Mouse (Mus musculus): ENCODE results near the gene Rap1b.

Rap1b gene

DNA sequence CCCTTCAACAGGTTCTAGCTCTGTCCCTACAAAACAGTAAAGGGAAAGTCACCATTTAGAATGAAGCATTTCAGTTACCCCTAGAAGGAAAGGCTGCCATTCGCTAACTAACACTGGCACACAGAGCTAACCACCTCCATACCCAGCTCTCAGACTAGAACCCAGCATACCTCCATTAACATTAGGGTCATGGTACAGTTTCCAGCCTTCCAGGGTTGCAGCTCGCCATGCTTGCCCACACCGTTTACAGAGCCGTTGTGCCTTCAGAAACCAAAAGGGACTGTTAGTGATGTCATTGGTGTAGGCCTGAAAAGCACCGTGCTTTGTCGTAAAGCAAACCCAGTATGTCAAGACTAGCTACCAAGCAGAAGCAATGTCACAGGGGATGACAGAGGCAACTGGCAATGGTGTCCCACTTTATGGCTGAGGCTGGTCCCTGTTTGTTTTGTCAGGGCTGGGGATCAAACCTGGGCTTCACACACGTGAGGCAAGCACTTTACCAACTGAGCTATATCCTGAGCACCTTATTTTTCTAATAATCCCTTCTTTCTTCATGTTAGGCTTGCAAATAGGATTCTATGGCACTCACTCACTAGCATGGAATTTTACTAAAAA, 72.6 kb downstream of the Rap1b start:
- no peak for DNase-seq (ENCODE audit: extremely low read depth, insufficient read length, low spot score)

DNA sequence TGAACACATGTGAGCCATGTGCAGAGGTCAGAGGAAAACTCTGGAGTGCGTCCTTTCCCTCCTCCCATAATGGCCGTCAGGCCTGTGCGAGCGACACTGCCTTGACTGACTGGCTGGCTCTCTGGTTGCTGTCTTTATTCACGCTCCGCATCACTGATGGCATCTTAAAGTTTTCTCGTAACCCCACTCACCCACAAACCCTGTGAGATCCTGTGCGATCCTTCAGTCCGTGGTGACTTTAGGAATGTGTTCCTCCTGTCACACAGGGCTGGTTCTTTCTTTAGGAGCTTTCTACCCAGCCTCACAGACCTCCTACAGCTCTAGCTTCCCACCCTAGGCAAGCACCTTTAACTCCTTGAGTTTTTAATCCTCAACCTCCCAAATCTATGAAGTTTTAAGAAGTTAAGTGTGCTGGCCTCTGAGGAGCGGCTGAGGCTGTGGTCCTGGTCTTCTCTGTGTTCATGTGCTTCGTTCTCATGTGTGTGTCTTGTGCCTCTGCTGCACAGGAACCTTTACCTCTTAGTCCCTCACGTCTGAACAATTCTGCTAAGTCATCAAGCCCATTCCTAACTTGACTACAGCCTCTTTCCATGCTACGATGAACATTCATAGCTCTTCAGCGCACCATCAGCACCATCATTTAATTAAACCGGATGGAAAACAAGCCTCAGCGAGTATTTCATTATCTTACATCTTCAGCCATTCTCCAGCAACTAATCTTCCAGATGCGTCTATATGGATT, 73.3 kb downstream of the Rap1b start:
- DNase-seq (ENCODE audit: extremely low read depth, insufficient read length, low spot score): no peak

DNA sequence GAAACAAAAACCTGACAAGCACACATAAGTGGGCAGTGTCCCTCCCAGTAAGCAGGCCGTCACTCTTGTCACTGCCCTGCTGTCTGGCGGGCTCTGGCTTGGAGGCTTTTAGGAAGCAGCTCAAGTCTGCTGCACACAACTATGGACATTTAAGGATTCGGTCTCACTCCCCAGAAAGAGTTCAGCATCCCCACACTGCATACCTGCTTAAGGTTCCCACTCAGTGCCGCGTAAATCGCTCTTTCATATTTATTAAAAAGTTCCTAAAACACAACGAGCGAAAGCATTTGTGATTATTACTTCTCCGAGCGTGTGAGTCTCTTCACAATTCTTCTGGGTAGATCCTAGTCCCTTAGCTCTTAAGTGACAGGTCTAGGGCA, 74.7 kb downstream of the Rap1b start:
- DNase-seq (ENCODE audit: extremely low read depth, insufficient read length, low spot score): no peak

DNA sequence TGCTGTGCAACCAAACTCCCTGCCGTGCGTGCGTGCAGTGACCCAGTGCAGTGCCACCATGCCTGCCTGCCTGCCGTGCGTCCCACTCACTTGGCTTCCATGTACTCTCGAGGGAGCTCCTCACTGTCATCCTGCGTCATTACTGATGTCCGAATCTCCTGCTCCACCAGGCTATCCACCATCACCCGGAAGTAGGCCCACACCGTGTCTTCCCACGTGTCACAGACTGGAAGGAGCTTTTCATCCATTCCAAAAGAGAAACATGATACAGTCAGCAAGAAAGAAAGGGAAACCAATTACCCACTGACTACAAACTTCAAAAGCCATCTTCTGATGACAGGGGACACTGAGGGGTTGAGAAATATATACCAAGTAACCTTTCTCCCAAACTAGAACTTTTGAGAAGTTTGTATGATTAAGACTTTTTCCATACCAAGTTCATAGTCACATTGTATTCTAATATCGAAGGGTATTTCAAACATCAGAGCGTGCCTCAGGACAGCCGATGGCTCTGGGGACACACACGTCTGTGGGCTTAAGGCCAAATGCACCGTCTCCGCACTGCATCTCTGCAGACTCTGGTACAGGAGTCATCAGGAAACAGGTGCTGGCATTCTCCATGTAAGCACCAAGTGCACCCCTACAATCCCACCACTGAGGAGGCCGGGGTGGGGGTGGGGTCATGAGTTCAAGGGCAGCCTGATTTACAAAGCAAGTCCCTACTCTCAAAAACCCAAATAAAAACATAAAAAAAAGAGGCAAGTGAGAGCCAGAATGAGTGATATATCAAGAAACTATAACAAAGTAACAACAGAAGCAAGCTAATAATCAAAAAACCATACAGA, 75.3 kb downstream of the Rap1b start:
- DNase-seq (ENCODE audit: extremely low read depth, insufficient read length, low spot score): no peak

DNA sequence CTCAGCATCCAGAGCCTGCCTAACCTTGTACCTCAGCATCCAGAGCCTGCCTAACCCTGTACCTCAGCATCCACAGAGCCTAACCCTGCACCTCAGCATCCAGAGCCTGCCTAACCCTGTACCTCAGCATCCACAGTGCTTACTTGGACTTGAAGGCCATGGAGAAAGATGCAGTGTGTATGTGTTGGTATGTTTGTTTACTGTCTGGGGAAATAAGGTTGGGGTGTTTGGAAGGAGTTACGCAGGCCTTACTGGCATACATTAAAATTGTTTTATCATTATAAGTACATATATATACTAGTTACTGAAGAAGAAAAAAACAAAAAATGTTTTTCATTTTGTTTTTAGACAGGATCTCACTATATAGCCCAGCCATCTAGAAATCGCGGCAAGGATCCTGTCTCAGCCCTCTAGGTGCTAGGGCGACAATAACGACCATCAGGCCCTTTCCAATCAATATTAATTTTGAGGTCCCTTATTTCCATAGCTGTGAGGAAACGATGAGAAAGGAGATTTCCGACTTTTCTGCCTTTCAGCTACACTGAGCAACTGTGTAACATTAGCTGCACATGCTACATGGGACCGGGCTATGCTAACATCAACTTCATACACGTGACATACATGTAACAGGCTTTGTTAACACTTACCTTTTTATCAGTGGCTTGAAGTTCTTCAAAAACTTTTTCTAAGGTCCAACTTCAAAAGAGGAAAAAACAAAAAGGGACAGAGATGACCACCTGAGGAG, 76.1 kb downstream of the Rap1b start:
- DNase-seq (ENCODE audit: extremely low read depth, insufficient read length, low spot score): no peak

DNA sequence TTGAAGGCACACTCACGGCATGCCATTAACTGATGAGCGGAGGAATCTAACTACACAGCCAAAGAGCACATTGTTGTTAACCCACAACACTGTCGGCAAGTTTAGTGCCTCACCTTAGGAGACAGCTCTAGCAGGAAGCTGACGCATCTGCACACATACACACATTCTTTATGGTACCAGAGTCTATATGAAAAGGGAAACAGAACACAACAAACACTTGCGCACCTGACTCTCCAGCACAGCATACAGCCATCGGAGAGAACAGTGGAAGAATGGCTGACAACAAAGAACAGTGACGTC, 77.7 kb downstream of the Rap1b start:
- no peak for DNase-seq (ENCODE audit: extremely low read depth, insufficient read length, low spot score)

DNA sequence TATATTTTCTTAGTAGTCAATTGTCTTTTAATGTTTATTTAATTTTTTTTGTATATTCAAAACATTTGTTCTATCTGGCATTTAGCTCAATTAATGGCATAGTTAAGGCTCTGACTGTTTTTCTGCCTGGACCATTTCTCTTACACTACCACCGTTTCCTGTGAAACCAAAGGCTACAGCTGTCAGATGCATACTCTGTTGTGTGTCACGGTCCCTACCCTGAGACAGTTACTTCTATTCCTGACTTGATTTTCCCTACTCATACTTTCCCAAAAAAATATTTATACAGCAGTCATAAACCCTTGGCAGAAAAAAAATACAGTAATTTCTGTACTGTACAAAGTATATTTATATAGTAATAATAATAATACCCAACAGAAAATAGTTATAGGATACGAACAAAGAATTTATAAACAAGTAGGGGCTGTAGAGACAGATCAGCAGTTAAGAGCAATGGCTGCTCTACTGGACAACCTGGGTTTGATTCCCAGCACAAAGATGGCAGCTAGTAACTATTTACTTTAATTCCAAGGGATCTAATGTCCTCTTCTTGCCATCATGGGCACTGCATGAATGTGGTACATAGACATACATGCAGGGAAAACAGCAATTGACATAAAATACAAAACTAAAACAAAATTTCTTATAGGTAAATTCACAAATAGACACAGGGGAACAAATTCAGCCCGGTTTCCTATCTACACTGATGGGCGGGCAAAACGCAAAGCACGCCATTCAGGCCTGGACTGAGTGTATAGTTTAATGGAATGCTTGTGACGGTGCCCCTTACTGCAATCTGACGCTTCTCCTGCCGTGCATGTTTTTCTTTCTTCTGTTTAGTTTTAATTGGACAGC, 78.3 kb downstream of the Rap1b start:
- no peak for DNase-seq (ENCODE audit: extremely low read depth, insufficient read length, low spot score)

DNA sequence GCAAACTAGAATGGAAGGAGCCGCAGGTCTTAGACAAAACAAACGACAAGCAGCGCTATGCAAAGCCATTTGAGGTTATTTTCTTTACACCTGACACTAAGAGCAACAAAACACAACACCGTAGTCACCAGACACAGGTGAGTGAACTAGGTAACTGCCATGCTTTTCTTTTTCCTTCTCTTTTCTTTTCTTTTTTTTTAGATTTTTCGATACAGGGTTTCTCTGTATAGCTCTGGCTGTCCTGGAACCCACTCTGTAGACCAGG, 79.0 kb downstream of the Rap1b start:
- DNase-seq (ENCODE audit: extremely low read depth, insufficient read length, low spot score): no peak

DNA sequence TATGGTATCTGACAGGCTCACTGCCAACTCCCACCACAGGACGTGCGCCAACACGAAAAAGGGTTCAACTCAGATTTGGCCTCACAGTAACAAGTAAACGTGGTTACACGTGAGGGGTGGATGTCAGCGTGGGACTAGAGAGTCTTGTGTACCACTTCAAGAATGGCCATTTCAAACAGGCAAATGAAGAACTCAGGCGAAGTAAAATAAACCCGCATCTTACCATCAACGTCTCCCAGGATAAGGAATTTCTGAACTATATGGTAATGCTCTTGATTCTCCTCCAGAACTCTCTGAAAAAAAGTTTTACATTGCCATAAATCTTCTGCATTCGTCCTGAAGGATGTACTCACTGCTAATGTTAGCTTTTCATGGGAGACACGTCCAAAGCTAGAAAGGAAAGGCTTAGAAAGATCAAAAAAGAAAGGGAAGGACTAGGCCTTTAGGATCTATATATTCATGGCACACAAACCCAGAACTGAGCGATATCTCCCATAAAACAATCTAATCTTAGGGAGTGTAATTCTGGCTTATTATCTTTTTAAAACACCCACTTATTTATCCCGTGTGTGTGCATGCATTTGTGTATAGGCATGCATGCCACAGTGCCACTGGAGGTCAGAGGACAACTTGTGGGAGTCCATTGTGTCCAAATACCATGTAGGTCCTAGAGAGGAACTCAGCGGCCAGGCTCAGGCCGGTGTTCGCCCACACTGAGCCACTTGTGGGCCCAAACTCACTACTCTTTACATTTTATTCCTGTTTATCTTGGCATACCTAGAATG, 79.5 kb downstream of the Rap1b start:
- DNase-seq (ENCODE audit: extremely low read depth, insufficient read length, low spot score): no peak

DNA sequence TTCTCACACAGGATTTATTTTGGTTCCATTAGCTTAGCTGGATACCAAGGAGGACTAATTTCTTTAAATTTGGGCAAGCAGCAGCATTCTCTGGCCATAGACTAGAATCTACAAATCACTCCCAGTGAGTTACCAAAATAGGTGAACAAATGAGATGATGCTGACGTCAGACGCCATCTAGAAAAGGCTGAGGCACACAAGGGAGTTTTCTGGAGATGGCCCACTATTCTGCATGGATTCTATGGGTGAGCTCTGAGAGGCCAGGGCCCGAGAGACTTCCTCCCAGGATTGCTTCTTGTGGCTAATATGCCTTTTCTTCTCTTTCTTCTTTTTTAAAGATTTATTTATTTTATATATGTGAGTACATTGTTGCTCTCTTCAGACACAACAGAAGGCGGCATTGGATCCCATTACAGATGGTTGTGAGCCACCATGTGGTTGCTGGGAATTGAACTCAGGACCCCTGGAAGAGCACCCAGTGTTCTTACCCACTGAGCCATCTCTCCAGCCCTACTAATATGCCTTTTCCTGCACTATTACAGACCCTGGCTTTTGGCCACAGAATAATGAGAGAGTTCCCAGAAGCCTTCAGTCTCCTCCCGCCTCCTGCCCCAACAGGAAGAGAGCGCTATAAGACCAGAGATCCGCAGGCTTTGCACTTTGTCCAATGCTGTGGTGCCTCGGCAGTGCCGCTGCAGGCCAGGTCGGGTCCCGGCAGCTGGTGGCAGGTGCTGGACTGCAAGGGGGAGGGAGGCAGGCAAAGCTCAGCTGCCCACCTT, 80.5 kb downstream of the Rap1b start:
- no peak for DNase-seq (ENCODE audit: extremely low read depth, insufficient read length, low spot score)

DNA sequence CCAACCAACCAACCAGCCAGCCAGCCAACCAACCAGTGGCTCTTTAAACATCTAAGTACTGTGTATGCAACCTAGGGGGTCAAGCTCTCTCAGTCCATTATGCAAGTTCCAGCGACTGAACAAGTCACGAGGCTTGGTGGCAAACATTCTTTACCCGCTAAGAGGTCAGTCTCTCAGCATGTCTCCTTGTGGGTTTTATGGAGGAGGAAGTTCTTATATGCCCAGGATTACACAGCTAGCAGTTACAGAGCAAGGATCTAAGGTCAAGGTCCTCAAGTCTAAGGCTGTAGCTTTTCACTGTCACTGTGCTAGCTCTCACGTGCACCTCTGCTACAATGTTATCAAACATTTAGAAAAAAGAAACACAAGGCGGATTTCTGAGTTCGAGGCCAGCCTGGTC, 81.2 kb downstream of the Rap1b start:
- DNase-seq (ENCODE audit: extremely low read depth, insufficient read length, low spot score): no peak
